Mouse (Mus musculus): ENCODE data around the gene Gm10340. TPM values are rescaled to one million over a fixed set of nuclear protein-coding genes. Genes with fewer than 3 reads are reported as not detected.
"Not testable (repeated sequence)": the region's sequence is repeated elsewhere in the genome, so short reads cannot be mapped to it uniquely, and the experiment has no call there.

Gene Gm10340
- not detected in 2 replicates for polyA plus RNA-seq (2015; fragmentation: Nextera tagmentation; extraction: Ambion mirVana)

GRCm38 (mm10) chr14:3133697-3134096 is at the start of gene Gm10340:
Gene Gm10340, plus strand, starts transcription at chr14:3133997.
- H3K4me1 ChIP-seq (ENCODE audit: insufficient read depth); H3K27me3 ChIP-seq (ENCODE audit: insufficient read depth, low read length); H3K9ac ChIP-seq (replicated peaks); H3K27ac ChIP-seq (ENCODE audit: low read depth); H3K4me3 ChIP-seq (ENCODE audit: low read depth, low read length); H3K9me3 ChIP-seq (ENCODE audit: low read length); H3K4me2 ChIP-seq (ENCODE audit: low read depth, low read length); H3K36me3 ChIP-seq (replicated peaks; ENCODE audit: insufficient read depth, low read length); DNase-seq; ATAC-seq: not testable (repeated sequence)
- WGBS (ENCODE audit: insufficient replicate concordance), result 69% methylated on average over 2 of the region's 3 CpGs

GRCm38 (mm10) chr14:3116051-3116450 is 17.7 kb upstream of the Gm10340 start:
- not testable (repeated sequence) for H3K9me3 ChIP-seq (ENCODE audit: low read length); ATAC-seq; H3K9ac ChIP-seq (replicated peaks); H3K4me3 ChIP-seq (ENCODE audit: low read depth, low read length); H3K27ac ChIP-seq (ENCODE audit: low read depth); H3K27me3 ChIP-seq (ENCODE audit: insufficient read depth, low read length); H3K4me2 ChIP-seq (ENCODE audit: low read depth, low read length); H3K36me3 ChIP-seq (replicated peaks; ENCODE audit: insufficient read depth, low read length); DNase-seq; H3K4me1 ChIP-seq (ENCODE audit: insufficient read depth)
- 86% methylated on average over 11 of the region's 25 CpGs for WGBS (ENCODE audit: insufficient replicate concordance)

GRCm38 (mm10) chr14:3187955-3188354 is 54.2 kb downstream of the Gm10340 start, which contains the start of gene Gm5795:
Gene Gm5795, plus strand, starts transcription at chr14:3188255.
- not testable (repeated sequence) for ATAC-seq

More at GRCm38 (mm10) chr14:3187955-3188354, 54.2 kb downstream of the Gm10340 start, which contains the start of gene Gm5795:
- not testable (repeated sequence) for H3K27ac ChIP-seq (ENCODE audit: low read depth); H3K4me3 ChIP-seq (ENCODE audit: low read depth, low read length); H3K27me3 ChIP-seq (ENCODE audit: insufficient read depth, low read length); H3K4me1 ChIP-seq (ENCODE audit: insufficient read depth); H3K4me2 ChIP-seq (ENCODE audit: low read depth, low read length); H3K36me3 ChIP-seq (replicated peaks; ENCODE audit: insufficient read depth, low read length); DNase-seq; H3K9me3 ChIP-seq (ENCODE audit: low read length); H3K9ac ChIP-seq (replicated peaks)
- WGBS (ENCODE audit: insufficient replicate concordance), result no CpG with 5 or more reads among the region's 2 CpGs

Other genes starting within 250 kb of the Gm10340 start
- not detected in 2 replicates for gene Gm2888, start 104.0 kb upstream of the Gm10340 start, polyA plus RNA-seq (2015; fragmentation: Nextera tagmentation; extraction: Ambion mirVana)
- 0.14 TPM in 1 of 2 replicates, not detected in the other for gene Gm2897, start 84.7 kb upstream of the Gm10340 start, polyA plus RNA-seq (2015; fragmentation: Nextera tagmentation; extraction: Ambion mirVana)
- not detected in 2 replicates for gene Gm5795, start 54.3 kb downstream of the Gm10340 start, polyA plus RNA-seq (2015; fragmentation: Nextera tagmentation; extraction: Ambion mirVana)
- 0.46 and 0.58 TPM in 2 replicates for gene D830030K20Rik, start 74.5 kb downstream of the Gm10340 start, polyA plus RNA-seq (2015; fragmentation: Nextera tagmentation; extraction: Ambion mirVana)
- not detected in 2 replicates for gene Gm2956, start 198.6 kb downstream of the Gm10340 start, polyA plus RNA-seq (2015; fragmentation: Nextera tagmentation; extraction: Ambion mirVana)

Measured in liver, postnatal 0 days (tissue).